Mouse (Mus musculus): ENCODE results near the gene Itfg2.

Itfg2 gene

GRCm38 (mm10) chr6:128435474-128435873, 10.7 kb upstream of the Itfg2 start:
- DNase-seq (ENCODE audit: low spot score in 2 of 2) = peak; percentile 69 to 78

GRCm38 (mm10) chr6:128433566-128433965, 8.8 kb upstream of the Itfg2 start:
- no peak for DNase-seq (ENCODE audit: low spot score in 2 of 2)

- DNase-seq (ENCODE audit: low spot score in 2 of 2) = no peak
Observed at GRCm38 (mm10) chr6:128432356-128432915, 7.7 kb upstream of the Itfg2 start.

GRCm38 (mm10) chr6:128429826-128430225, 5.1 kb upstream of the Itfg2 start:
- no peak for DNase-seq (ENCODE audit: low spot score in 2 of 2)

- no peak for DNase-seq (ENCODE audit: low spot score in 2 of 2)
Observed at GRCm38 (mm10) chr6:128429300-128429699, 4.6 kb upstream of the Itfg2 start.

DNA sequence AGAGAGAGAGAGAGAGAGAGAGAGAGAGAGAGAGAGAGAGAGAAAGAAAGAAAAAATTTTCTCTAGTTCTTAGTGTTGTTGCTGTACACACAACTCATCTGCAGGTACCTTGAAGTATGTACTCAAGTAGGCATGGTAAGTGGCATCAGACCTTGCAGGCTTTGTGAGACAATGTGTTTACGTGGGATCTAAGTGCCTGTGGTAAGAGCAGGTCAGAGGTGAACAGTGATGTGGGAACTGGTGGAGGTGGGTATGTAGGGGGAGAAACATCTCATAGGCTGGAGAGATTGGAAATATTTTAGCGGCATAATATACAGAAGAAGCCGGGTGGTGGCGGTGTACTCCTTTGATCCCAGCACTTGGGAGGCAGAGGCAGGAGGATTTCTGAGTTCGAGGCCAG, 2.8 kb upstream of the Itfg2 start:
- DNase-seq (ENCODE audit: low spot score in 2 of 2) = no peak

- DNase-seq (ENCODE audit: low spot score in 2 of 2) = no peak
Observed at GRCm38 (mm10) chr6:128425046-128425445, 315 bp upstream of the Itfg2 start.

DNA sequence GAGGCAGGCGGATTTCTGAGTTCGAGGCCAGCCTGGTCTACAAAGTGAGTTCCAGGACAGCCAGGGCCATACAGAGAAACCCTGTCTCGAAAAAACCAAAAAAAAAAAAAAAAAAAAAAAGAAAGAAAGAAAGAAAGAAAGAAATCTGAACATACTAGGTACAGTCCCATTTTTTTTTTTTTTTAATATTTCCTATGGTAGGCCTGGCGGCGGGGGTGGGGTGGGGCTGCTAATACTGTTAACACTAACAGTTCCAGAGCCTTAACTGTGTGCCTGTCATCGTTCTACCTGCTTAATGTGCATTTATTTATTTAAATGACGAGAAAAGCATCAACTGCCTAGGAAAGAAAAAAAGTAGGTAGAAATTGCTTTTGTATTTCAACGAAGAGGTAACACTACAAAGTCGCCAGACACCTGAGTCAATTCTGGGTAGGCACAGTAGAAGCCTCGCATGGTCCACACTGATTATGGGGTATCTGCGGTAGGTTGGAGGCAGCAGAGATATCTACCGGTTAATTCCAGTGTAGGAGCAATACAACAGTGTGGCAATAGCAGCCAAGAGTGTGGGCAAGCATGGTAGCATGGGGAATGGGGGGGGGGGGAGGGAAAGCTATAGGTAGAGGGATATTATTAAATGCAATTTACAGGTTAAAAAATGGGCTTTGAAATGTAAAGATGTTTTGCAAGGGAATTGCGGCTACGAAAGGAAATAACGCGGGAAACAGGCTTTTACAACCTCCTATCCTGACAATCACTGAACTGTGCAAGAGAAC, 1.0 kb downstream of the Itfg2 start:
- DNase-seq (ENCODE audit: low spot score in 2 of 2) = no peak

GRCm38 (mm10) chr6:128421480-128421879, 3.3 kb downstream of the Itfg2 start:
- no peak for DNase-seq (ENCODE audit: low spot score in 2 of 2)

- no peak for DNase-seq (ENCODE audit: low spot score in 2 of 2)
Observed at GRCm38 (mm10) chr6:128421036-128421435, 3.7 kb downstream of the Itfg2 start.

DNA sequence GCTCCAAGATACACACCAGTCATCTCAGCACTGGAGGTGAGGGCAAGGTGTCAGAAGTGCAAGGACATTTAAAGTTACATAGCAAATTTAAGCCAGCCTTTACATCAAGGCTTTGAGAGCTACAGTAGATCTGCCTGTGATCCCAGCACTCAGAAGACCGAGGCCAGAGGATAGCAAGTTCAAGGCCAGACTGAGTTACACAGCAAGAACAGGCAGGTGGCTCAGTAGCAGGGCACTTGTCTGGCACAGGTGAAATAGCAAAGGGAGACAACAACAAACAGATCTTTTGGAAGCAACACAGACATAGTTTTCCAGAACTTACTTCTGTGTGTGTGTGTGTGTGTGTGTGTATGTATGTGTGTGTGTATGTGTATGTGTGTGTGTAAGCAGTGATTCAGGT, 6.7 kb downstream of the Itfg2 start:
- DNase-seq (ENCODE audit: low spot score in 2 of 2) = no peak

- no peak for DNase-seq (ENCODE audit: low spot score in 2 of 2)
Observed at GRCm38 (mm10) chr6:128416169-128416568, 8.6 kb downstream of the Itfg2 start.

DNA sequence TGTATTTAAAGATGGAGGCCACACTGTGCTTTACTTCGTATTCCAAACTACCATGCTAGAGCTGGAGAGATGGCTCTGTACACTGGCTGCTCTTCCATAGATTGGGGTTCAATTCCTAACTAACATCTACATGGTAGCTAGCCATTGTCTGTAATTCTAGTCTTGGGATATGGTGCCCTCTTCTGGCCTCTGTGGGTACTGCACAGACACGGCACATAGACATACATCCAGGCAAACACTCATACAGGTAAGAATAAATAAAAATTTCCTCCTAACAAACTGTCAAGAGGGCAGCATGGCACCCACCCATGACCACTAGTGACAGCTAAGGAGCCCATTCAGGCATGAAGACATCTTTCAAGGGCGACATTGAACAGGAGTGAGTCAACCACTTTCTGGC, 13.6 kb downstream of the Itfg2 start:
- DNase-seq (ENCODE audit: low spot score in 2 of 2) = peak; percentile 73 to 90

- no peak for DNase-seq (ENCODE audit: low spot score in 2 of 2)
Observed at GRCm38 (mm10) chr6:128410305-128410704, 14.4 kb downstream of the Itfg2 start.

DNA sequence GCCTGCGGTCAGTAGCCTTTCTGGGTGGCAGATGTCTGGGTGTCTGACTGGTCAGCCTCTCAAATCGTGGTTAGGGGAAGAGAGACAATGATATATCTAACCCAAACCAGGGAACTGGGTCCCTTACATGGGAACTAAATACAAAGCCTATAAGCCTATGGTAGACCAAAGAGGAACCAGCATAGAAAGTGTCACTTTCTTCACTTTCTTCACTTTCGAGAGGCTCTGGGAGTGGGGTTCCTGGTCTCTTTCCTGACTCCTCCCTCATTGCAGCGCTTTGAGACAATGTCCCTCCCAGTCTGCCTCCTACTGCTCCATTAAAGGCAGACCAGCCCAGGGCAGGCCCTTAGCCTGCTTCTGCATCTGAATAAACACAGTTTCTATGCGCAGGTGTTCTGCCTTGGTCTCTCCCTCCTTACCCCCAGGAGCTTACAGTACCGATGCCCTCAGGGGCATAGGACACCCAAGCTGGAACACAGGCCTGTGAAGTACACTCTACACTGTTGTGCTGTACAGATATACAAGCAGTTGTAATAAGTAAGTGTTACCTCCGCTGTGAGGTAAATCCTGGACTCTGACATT, 16.1 kb downstream of the Itfg2 start:
- DNase-seq (ENCODE audit: low spot score in 2 of 2) = no peak

DNA sequence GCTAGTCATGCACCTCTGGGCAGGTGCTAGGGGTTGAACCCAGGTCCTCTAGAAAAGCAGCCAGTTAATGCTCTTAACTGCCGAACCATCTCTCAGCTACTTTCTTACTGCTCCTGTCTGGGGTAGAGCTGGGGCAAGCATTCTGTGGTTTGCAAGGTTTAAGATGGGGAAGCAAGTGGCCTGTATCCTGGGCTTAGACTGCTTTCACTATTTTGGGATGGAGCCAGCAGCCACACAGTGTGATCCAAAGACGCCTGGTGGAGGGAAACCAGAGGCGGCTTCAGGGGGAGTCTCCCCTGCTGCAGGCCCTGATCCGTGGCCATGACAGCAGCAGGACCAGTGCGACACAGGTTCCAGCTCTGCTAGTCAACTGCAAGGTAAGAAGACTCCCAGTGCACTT, 20.0 kb downstream of the Itfg2 start:
- no peak for DNase-seq (ENCODE audit: low spot score in 2 of 2)

DNA sequence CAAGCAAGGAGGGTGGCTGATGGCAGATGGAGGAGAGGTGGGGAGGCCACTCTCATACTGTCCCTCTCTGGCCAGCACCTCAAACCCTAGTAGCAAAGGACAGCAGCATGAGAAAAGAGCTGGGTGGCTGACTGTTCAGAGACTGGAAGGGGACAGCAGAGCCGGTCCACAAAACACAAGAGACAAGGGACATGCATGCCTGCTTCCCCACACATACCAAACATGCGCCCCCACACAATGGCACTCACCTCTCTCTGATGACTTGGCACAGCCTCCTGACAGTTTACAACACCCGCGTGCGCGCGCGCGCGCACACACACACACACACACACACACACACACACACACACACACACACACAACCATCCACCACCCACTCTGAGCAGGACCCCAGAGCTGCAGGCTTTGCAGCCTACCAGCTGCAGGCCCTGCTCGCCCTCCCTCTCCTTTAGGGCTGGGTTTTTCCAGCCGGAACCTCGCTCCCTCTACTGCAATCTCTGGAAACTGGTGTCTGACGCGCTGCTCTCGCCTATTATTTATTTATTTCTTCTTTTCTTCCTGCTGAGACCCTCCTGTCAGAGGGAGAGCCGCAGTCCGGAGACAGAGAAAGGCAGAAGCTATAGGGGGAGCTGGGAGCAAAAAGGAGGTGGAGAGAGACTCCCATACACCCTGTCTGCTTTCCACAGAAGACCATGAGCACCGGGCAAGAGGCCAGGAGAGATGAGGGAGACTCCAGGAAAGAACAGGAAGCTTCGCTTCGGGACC, 25.1 kb downstream of the Itfg2 start:
- DNase-seq (ENCODE audit: low spot score in 2 of 2) = no peak

DNA sequence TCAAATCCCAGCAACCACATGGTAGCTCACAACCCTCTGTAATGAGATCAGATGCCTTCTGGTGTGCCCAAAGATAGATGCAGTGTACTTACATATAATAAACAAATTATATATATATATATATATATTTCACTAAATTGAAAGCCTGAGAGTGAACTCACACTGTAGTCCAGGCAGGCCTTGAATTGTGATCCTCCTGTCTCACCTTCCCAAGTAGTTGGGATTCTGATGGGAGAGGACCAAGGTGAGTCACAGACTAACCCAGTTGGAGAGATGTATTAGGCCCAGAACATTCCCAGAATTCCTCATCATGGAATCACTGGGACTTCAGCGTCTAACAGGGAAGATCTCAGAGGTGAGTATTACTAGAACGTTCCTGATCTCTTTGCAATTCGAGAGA, 25.7 kb downstream of the Itfg2 start, which contains the start of gene Nrip2:
Nrip2 (plus strand) TSS at position 301 of the 400 bp plus-strand sequence.
- DNase-seq (ENCODE audit: low spot score in 2 of 2) = no peak

GRCm38 (mm10) chr6:128397574-128398261, 27.0 kb downstream of the Itfg2 start:
- no peak for DNase-seq (ENCODE audit: low spot score in 2 of 2)

GRCm38 (mm10) chr6:128390683-128391082, 34.0 kb downstream of the Itfg2 start:
- DNase-seq (ENCODE audit: low spot score in 2 of 2) = no peak

DNA sequence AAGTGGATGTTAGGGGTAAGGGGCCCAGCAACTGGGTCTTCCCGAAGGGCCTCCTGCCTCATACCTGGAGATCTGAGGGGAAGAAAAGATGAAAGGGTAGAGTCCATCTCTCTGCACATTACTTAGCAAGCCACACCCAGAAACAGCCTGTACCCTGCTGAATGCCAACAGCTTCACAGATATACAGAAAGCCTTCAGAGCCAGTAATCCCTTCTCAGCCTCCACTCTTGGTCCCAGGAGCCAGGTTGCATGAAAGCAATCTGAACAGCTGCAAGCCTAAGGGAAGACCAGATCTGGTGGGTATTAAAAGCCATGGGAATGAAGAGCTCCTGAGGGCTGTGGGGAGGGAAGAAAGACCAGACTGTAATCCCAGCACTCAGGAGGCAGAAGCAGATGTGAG, 35.5 kb downstream of the Itfg2 start:
- DNase-seq (ENCODE audit: low spot score in 2 of 2) = no peak

DNA sequence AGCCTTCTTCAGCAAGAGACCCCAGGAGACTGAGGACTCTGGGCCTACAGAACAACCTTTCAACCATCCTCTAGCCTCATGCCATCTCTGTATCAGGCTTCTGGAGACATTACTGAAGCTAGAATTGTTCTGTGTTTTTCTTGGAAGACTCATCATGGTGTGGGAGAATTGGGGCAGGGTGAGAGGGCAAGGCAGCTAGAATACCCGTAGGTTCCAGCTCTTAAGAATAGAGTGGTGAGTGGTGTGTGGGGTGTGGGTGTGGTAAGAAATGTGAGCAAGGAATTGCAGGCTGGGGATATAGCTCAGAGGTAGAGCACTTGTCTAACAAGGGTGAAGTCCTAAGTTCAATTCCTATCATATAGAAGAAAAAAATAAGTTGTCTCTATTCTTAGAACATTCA, 39.7 kb downstream of the Itfg2 start:
- no peak for DNase-seq (ENCODE audit: low spot score in 2 of 2)

All from spleen, postnatal 4 days (tissue).